Mouse (Mus musculus): ENCODE results near the gene Syvn1. TPM values are rescaled to one million over a fixed set of nuclear protein-coding genes. Genes with fewer than 3 reads are reported as not detected.

The Syvn1 gene
- total and polyA plus RNA-seq, 2 experiments: 7.6 to 64.7 TPM

GRCm38 (mm10) chr19:6061021-6061533 is 14.7 kb downstream of the Syvn1 start, which contains the start of gene Znhit2:
Gene Znhit2, plus strand, starts transcription at chr19:6061192.
- peak; percentile 89 for DNase-seq (ENCODE audit: extremely low read depth, low read depth, low spot score)

DNA sequence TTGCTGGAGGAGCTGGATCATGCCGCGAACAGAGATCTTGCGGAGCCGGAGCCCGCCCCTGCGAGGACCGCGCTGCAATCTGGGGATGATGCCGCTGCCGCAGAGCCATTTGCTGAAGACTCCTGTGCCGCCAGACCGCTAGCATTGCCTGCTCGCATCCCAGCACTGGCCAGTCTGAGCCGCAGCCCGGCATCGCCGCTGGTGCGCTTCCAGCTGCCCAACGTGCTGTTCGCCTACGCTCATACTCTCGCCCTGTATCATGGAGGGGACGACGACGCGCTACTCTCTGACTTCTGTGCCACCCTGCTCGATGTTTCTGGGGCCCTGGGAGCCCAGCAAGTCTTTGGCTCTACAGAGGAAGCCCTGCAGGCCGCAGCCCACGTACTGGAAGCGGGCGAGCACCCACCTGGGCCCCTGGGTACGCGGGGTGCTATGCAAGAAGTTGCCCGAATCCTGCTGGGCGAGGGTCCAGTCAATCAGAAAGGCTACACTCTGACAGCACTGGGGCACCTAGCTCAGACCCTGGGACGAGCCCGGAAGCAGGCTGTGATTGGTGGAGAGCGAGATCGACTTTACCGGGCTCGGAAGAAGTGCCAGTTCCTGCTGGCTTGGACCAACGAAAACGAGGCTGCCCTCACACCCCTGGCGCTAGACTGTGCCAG is 15.4 kb downstream of the Syvn1 start:
- under 1% methylated on average over 44 of the region's 44 CpGs for WGBS
- peaks cover 5% of the 10 kb centered on the region; the same call in 1 of the 2 replicates for H3K79me2 ChIP-seq (ENCODE audit: control insufficient read depth, insufficient read depth, low read length)
- peaks cover 28% of the 10 kb centered on the region for H3K4me1 ChIP-seq (ENCODE audit: control insufficient read depth, insufficient read depth, low read length)
- peak; percentile 52; the same call in 1 of the 2 replicates for TF ChIP-seq POLR2A (IDR thresholded peaks at IDR 0.05; ENCODE audit: extremely low read depth, insufficient read depth, low read length)
- TF ChIP-seq CTCF (IDR thresholded peaks at IDR 0.05; ENCODE audit: low read depth, low read length): no peak
- peak overlapping the region; percentile 77 for H3K27ac ChIP-seq (replicated peaks; ENCODE audit: insufficient read depth, low read depth, low read length)
- DNase-seq (ENCODE audit: extremely low read depth, low read depth, low spot score): peak; percentile 72
- H3K27me3 ChIP-seq (ENCODE audit: control insufficient read depth, insufficient read depth, low read length): no peaks in the 10 kb centered on the region
- H3K36me3 ChIP-seq (ENCODE audit: control insufficient read depth, insufficient read depth, low read length): peaks cover 2% of the 10 kb centered on the region; the same call in 1 of the 2 replicates
- peak overlapping the region; percentile 86 for H3K9ac ChIP-seq (ENCODE audit: low read depth, low read length)
- peak overlapping the region; percentile 78 for H3K4me3 ChIP-seq (ENCODE audit: insufficient read depth, low read depth, low read length)

More at GRCm38 (mm10) chr19:6061021-6061533, 14.7 kb downstream of the Syvn1 start, which contains the start of gene Znhit2:
- H3K27me3 ChIP-seq (ENCODE audit: control insufficient read depth, insufficient read depth, low read length): no peaks in the 10 kb centered on the region
- peak within 1 kb of the TSS; percentile 77 for H3K27ac ChIP-seq (replicated peaks; ENCODE audit: insufficient read depth, low read depth, low read length)
- peak within 1 kb of the TSS; percentile 86 for H3K9ac ChIP-seq (ENCODE audit: low read depth, low read length)
- under 1% methylated on average over 58 of the region's 58 CpGs for WGBS
- H3K4me3 ChIP-seq (ENCODE audit: insufficient read depth, low read depth, low read length): peak within 1 kb of the TSS; percentile 78
- peak; percentile 49; the same call in 1 of the 2 replicates for TF ChIP-seq POLR2A (IDR thresholded peaks at IDR 0.05; ENCODE audit: extremely low read depth, insufficient read depth, low read length)
- TF ChIP-seq CTCF (IDR thresholded peaks at IDR 0.05; ENCODE audit: low read depth, low read length): no peak
- peaks cover 24% of the 10 kb centered on the region for H3K4me1 ChIP-seq (ENCODE audit: control insufficient read depth, insufficient read depth, low read length)
- H3K79me2 ChIP-seq (ENCODE audit: control insufficient read depth, insufficient read depth, low read length): no peaks in the 10 kb centered on the region; the same call in 1 of the 2 replicates
- peaks cover 2% of the 10 kb centered on the region; the same call in 1 of the 2 replicates for H3K36me3 ChIP-seq (ENCODE audit: control insufficient read depth, insufficient read depth, low read length)

DNA sequence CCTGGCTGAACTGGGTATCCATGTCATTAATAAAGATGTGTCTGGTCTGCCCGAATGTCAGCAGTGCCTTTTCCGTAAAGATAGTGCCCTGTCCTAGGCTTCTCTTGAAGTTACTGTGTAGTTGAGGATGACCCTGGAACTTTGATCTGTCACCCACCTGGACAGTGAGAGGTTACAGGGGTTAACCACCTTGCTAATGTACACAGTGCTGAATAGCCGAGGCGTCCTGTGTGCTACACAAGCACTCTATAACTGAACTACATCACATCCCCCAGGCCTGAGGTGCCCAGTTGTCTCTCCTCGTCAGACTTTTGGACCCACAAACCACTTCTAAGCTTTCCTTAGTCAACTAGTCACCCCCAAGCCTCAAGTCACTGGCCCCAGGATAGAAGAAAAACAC is 16.0 kb downstream of the Syvn1 start:
- H3K36me3 ChIP-seq (ENCODE audit: control insufficient read depth, insufficient read depth, low read length): peaks cover 2% of the 10 kb centered on the region; the same call in 1 of the 2 replicates
- peak; percentile 71 for DNase-seq (ENCODE audit: extremely low read depth, low read depth, low spot score)
- H3K27me3 ChIP-seq (ENCODE audit: control insufficient read depth, insufficient read depth, low read length): no peaks in the 10 kb centered on the region
- 12% methylated on average over 5 of the region's 5 CpGs for WGBS
- H3K4me1 ChIP-seq (ENCODE audit: control insufficient read depth, insufficient read depth, low read length): peaks cover 28% of the 10 kb centered on the region
- H3K4me3 ChIP-seq (ENCODE audit: insufficient read depth, low read depth, low read length): peak overlapping the region; percentile 78
- peaks cover 5% of the 10 kb centered on the region; the same call in 1 of the 2 replicates for H3K79me2 ChIP-seq (ENCODE audit: control insufficient read depth, insufficient read depth, low read length)
- TF ChIP-seq POLR2A (IDR thresholded peaks at IDR 0.05; ENCODE audit: extremely low read depth, insufficient read depth, low read length): no peak
- no peak for TF ChIP-seq CTCF (IDR thresholded peaks at IDR 0.05; ENCODE audit: low read depth, low read length)
- peak overlapping the region; percentile 86 for H3K9ac ChIP-seq (ENCODE audit: low read depth, low read length)
- H3K27ac ChIP-seq (replicated peaks; ENCODE audit: insufficient read depth, low read depth, low read length): peak overlapping the region; percentile 77

- peaks cover 2% of the 10 kb centered on the region; the same call in 1 of the 2 replicates for H3K36me3 ChIP-seq (ENCODE audit: control insufficient read depth, insufficient read depth, low read length)
- peaks cover 5% of the 10 kb centered on the region; the same call in 1 of the 2 replicates for H3K79me2 ChIP-seq (ENCODE audit: control insufficient read depth, insufficient read depth, low read length)
- H3K4me1 ChIP-seq (ENCODE audit: control insufficient read depth, insufficient read depth, low read length): peaks cover 30% of the 10 kb centered on the region
- TF ChIP-seq POLR2A (IDR thresholded peaks at IDR 0.05; ENCODE audit: extremely low read depth, insufficient read depth, low read length) (no peak), CTCF (IDR thresholded peaks at IDR 0.05; ENCODE audit: low read depth, low read length) (no peak)
- 0 out of 2 replicates have a peak overlapping the region, but pooled peaks have one; percentile 77 for H3K27ac ChIP-seq (replicated peaks; ENCODE audit: insufficient read depth, low read depth, low read length)
- H3K4me3 ChIP-seq (ENCODE audit: insufficient read depth, low read depth, low read length): no peak overlapping the region
- 86% methylated on average over 6 of the region's 6 CpGs for WGBS
- H3K9ac ChIP-seq (ENCODE audit: low read depth, low read length): peak overlapping the region; percentile 3; the same call in 1 of the 2 replicates
- H3K27me3 ChIP-seq (ENCODE audit: control insufficient read depth, insufficient read depth, low read length): no peaks in the 10 kb centered on the region
- no peak for DNase-seq (ENCODE audit: extremely low read depth, low read depth, low spot score)
Measured at GRCm38 (mm10) chr19:6063081-6063480, 16.7 kb downstream of the Syvn1 start.

DNA sequence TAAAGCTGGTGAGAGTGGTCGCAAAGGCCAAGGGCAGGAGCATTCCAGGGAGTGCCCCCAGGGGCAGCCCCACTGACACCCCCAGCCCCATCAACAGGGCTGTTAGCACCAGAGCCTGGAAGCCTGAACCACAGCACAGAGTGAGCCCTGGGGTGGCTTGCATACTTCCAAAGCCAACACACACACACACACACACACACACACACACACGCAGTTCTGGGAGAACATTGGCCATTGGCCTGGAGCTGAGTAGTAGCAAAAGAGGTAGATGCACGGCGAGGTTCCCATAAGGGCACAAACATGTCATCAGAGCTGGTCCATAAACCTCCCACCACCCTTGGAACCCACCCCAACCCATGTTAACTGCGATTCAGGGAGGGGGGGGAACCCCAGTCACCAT is 20.2 kb downstream of the Syvn1 start:
- Histone ChIP-seq H3K27ac (replicated peaks; ENCODE audit: insufficient read depth, low read depth, low read length) (peak overlapping the region; percentile 23; the same call in 1 of the 2 replicates), H3K79me2 (ENCODE audit: control insufficient read depth, insufficient read depth, low read length) (peaks cover 5% of the 10 kb centered on the region; the same call in 1 of the 2 replicates), H3K4me3 (ENCODE audit: insufficient read depth, low read depth, low read length) (peak overlapping the region; percentile 74; the same call in 1 of the 2 replicates), H3K9ac (ENCODE audit: low read depth, low read length) (peak overlapping the region; percentile 31), H3K4me1 (ENCODE audit: control insufficient read depth, insufficient read depth, low read length) (peaks cover 24% of the 10 kb centered on the region), H3K36me3 (ENCODE audit: control insufficient read depth, insufficient read depth, low read length) (no peaks in the 10 kb centered on the region; the same call in 1 of the 2 replicates), H3K27me3 (ENCODE audit: control insufficient read depth, insufficient read depth, low read length) (no peaks in the 10 kb centered on the region)
- no peak for DNase-seq (ENCODE audit: extremely low read depth, low read depth, low spot score)
- WGBS: 21% methylated on average over 5 of the region's 5 CpGs
- TF ChIP-seq CTCF (IDR thresholded peaks at IDR 0.05; ENCODE audit: low read depth, low read length) (no peak), POLR2A (IDR thresholded peaks at IDR 0.05; ENCODE audit: extremely low read depth, insufficient read depth, low read length) (no peak)

Data from liver, adult 2 months (tissue).